Mouse (Mus musculus) embryonic facial prominence, embryonic 10.5 days (tissue): ENCODE measurements around the gene Ucp2. TPM values are rescaled to one million over a fixed set of nuclear protein-coding genes. Genes with fewer than 3 reads are reported as not detected.
A peak's percentile ranks its signal among the peaks of the same experiment; 100 is the strongest.

ENCODE experiments used
- DNase-seq: peaks from one replicate; pipeline ENCODE4 v3.0.0-alpha.2; 2017; ENCODE audit warnings: low spot score
- H3K27ac ChIP-seq: fragments of 300-500 bp; sonication (generic); replicated peaks from 2 replicates; pipeline ENCODE4 v1.5.1; 2016; ENCODE audit warnings: mild to moderate bottlenecking
- H3K27me3 ChIP-seq: fragments of 300-500 bp; sonication (generic); replicated peaks from 2 replicates; pipeline ENCODE4 v1.6.1; 2016; ENCODE audit warnings: low read depth, mild to moderate bottlenecking; ENCODE audit not compliant: poor library complexity, severe bottlenecking
- H3K36me3 ChIP-seq: fragments of 300-500 bp; sonication (generic); replicated peaks from 2 replicates; pipeline ENCODE4 v1.6.1; 2016; ENCODE audit warnings: mild to moderate bottlenecking, moderate library complexity
- H3K4me1 ChIP-seq: fragments of 300-500 bp; sonication (generic); 2 replicates; pipeline ENCODE4 v1.6.1; 2016
- H3K4me3 ChIP-seq: fragments of 300-500 bp; sonication (generic); 2 replicates; pipeline ENCODE4 v1.5.1; 2016; ENCODE audit warnings: mild to moderate bottlenecking, moderate library complexity
- H3K9me3 ChIP-seq: fragments of 300-500 bp; sonication (generic); 2 replicates; pipeline ENCODE4 v1.6.1; 2016; ENCODE audit warnings: mild to moderate bottlenecking
- WGBS: fragments of 180-500 bp; shearing (Covaris S2); methylation state at CpG from one replicate; pipeline ENCODE4 v1.1.7; 2016; 5-methylcytosine and 5-hydroxymethylcytosine counted together
- polyA plus RNA-seq: library from polyadenylated mRNA; unstranded; fragments of >200 nt; fragmentation: Nextera tagmentation; extraction: Ambion mirVana; gene quantifications from 2 replicates; pipeline ENCODE4 v1.2.1, GENCODE M21; 2016

The Ucp2 gene
- polyA plus RNA-seq, 1 experiment from 2014 or later, result 105 TPM

DNA sequence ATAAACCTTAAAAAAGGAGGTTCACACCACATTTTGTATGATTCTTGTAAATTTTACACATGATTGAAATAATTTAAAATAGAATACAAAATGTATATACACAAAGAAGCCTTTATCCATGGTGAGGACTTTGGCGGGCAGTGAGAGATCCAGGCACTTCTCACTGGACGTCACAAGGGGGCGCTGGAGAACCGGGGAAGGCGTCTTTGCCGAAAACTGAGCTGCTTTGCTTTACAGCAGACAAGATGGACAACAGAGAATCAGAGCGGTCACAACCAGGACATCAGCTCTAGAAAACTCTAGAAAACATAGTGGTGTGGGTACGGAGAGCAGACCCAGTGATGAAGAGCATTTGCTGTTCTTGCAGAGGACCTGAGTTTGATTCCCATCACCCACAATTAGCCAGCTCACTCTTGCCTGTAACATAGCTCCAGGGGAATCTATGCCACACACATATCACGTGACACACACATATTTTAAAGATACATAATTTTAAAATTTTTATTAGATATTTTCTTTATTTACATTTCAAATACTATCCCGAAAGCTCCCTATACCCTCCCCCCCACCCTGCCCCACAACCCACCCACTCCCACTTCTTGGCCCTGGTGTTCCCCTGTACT is 27.6 kb downstream of the Ucp2 start:
- Histone ChIP-seq H3K27me3 (no peaks in the 10 kb centered on the region), H3K4me3 (no peak overlapping the region), H3K9me3 (no peaks in the 10 kb centered on the region), H3K4me1 (no peaks in the 10 kb centered on the region), H3K27ac (no peak overlapping the region), H3K36me3 (no peaks in the 10 kb centered on the region)
- WGBS, result 21% methylated on average over 10 of the region's 10 CpGs
- peak; percentile 88 for DNase-seq

- Histone ChIP-seq H3K27ac (no peak overlapping the region), H3K4me1 (no peaks in the 10 kb centered on the region), H3K4me3 (no peak overlapping the region), H3K9me3 (no peaks in the 10 kb centered on the region), H3K27me3 (no peaks in the 10 kb centered on the region), H3K36me3 (no peaks in the 10 kb centered on the region)
- no peak for DNase-seq
- 75% methylated on average over 3 of the region's 3 CpGs for WGBS
These were observed 29.1 kb downstream of the Ucp2 start for GRCm38 (mm10) chr7:100522222-100522621.

DNA sequence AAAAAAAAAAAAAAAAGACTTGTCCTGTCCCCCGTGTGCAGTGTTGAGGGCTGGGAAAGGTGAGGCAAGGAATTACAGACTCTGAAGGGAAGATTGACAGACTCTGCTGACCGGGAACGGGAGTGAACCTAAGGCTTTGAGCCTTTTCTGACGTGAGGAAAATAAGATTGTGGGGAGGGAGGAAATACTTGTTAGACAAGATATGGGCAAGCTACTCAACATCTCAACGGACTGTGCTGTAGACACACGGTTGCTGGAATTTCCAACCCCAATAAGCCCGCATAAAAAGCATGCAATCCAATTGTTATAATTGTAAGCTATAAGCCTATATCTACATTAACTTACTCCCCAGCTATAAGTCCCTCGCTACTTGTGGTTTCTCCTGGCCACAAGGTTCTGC is 31.5 kb downstream of the Ucp2 start:
- WGBS, result 74% methylated on average over 8 of the region's 8 CpGs
- Histone ChIP-seq H3K36me3 (no peaks in the 10 kb centered on the region), H3K9me3 (no peaks in the 10 kb centered on the region), H3K27me3 (no peaks in the 10 kb centered on the region), H3K4me1 (no peaks in the 10 kb centered on the region), H3K4me3 (no peak overlapping the region), H3K27ac (no peak overlapping the region)
- DNase-seq, result no peak

DNA sequence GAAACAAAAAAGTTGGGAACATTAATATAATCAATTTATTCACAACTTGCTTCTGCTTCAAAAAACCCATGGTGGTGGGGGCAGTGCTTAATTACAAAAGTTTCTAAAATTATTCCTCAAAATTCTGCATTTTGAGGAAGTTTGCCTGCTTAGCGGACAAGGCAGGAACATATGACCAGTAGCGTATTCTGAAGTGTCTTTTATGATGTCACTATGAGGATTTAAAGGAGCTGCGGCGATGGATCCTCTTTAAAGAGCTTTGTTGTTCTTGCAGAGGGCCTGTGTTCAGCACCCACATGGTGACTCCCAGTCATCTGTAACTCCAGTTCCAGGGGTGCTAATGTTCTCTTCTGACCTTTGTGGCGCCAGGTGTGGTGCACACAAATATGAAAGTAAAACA is 37.6 kb downstream of the Ucp2 start:
- Histone ChIP-seq H3K27ac (no peak overlapping the region), H3K9me3 (no peaks in the 10 kb centered on the region), H3K4me3 (no peak overlapping the region), H3K36me3 (no peaks in the 10 kb centered on the region), H3K27me3 (no peaks in the 10 kb centered on the region), H3K4me1 (no peaks in the 10 kb centered on the region)
- WGBS, result 90% methylated on average over 5 of the region's 5 CpGs
- no peak for DNase-seq

DNA sequence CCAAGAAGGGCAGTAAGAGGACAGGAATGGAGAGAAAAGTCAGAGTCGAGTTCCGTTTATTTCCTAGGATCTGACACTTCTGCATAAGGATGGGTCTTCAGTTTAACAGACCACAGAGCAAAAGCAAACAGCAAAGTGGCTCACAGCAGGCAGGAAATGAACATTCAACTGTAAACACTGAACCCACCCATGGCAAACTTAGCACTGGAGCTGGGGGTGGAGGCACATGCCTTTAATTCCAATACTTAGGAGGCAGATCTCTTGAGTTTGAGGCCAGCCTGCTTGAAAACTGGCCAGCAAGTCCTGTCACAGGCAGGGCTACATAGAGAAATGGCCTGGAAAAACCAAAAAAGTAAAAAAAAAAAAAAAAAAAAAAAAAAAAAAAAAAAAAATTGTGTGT is 40.4 kb downstream of the Ucp2 start:
- Histone ChIP-seq H3K4me3 (no peak overlapping the region), H3K27me3 (no peaks in the 10 kb centered on the region), H3K4me1 (peaks cover 14% of the 10 kb centered on the region), H3K9me3 (no peaks in the 10 kb centered on the region), H3K36me3 (no peaks in the 10 kb centered on the region), H3K27ac (no peak overlapping the region)
- DNase-seq, result no peak
- 76% methylated on average over 2 of the region's 2 CpGs for WGBS

GRCm38 (mm10) chr7:100534216-100534615 is 41.1 kb downstream of the Ucp2 start:
- Histone ChIP-seq H3K9me3 (no peaks in the 10 kb centered on the region), H3K4me1 (peaks cover 14% of the 10 kb centered on the region), H3K4me3 (no peak overlapping the region), H3K27ac (no peak overlapping the region), H3K27me3 (no peaks in the 10 kb centered on the region), H3K36me3 (peaks cover 6% of the 10 kb centered on the region)
- no peak for DNase-seq
- WGBS, result 85% methylated on average over 3 of the region's 3 CpGs

DNA sequence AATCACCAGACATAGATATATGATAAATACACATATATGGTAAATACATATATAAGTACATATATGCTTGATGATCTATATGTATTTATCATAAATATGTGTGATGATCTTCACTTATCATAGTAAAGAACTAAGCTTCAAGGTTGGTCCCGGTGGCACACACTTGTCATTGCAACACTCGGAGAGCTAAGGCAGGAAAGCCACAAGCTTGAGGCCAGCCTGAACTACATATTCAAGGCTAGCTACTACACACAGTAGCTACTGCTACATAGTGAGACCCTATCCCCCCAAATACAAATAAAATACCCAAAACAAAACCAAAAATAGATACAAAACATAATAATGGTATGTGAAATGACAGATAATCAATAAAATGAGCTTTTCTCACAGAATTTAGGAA is 42.7 kb downstream of the Ucp2 start:
- DNase-seq, result no peak
- Histone ChIP-seq H3K9me3 (no peaks in the 10 kb centered on the region), H3K4me3 (peak overlapping the region; percentile 69), H3K36me3 (peaks cover 20% of the 10 kb centered on the region), H3K4me1 (peaks cover 14% of the 10 kb centered on the region), H3K27me3 (no peaks in the 10 kb centered on the region), H3K27ac (peak overlapping the region; percentile 88; the same call in 1 of the 2 replicates)
- 86% methylated on average over 2 of the region's 2 CpGs for WGBS

DNA sequence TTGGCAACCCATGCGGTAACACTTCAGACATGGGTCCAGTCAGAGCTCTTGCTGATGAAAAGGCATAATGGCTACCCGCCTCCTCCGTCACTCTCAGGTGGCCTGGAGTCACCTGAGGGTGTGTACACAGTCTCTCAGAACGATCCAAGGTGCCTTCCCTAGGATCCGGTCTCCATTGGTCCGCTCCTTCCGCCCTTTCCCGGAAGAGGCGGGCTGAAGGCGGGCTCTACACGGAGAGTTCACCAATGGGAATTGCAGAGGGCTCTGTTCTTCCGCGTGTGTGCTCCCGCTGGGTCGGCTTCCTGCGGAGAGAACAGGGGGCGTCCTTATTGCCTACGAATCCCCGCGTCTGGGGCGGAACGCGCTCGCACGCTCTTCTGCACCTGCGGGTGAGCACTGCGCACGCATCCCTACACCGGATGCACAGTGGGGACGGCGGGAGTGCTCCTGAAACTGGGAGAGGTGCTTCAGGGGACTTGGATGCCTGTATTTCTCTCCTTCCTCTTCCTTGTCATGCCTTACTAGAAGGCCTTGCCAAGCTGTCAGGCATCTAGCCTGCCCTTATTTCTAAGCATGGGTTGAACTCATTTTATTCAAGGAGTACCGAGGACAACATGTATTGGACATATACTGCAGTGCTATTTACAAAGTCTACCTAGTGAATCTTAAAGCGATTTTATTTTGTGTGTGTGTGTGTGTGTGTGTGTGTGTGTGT is 43.8 kb downstream of the Ucp2 start, which contains the start of gene Coa4:
Coa4 (plus strand) TSS at position 268 of the 715 bp plus-strand sequence.
- Histone ChIP-seq H3K36me3 (peaks cover 20% of the 10 kb centered on the region), H3K27ac (peak within 1 kb of the TSS; percentile 88), H3K9me3 (no peaks in the 10 kb centered on the region), H3K27me3 (no peaks in the 10 kb centered on the region), H3K4me1 (peaks cover 14% of the 10 kb centered on the region), H3K4me3 (peak within 1 kb of the TSS; percentile 69)
- under 1% methylated on average over 33 of the region's 33 CpGs for WGBS
- DNase-seq, result peak; percentile 95

GRCm38 (mm10) chr7:100537519-100537902 is 44.4 kb downstream of the Ucp2 start:
- peak overlapping the region; percentile 69 for H3K4me3 ChIP-seq
- 34% methylated on average over 7 of the region's 7 CpGs for WGBS
- H3K27me3 ChIP-seq, result no peaks in the 10 kb centered on the region
- no peaks in the 10 kb centered on the region for H3K9me3 ChIP-seq
- H3K36me3 ChIP-seq, result peaks cover 20% of the 10 kb centered on the region
- H3K27ac ChIP-seq, result peak overlapping the region; percentile 88
- DNase-seq, result no peak
- peaks cover 14% of the 10 kb centered on the region for H3K4me1 ChIP-seq

- 96% methylated on average over 9 of the region's 9 CpGs for WGBS
- Histone ChIP-seq H3K27me3 (no peaks in the 10 kb centered on the region), H3K9me3 (no peaks in the 10 kb centered on the region), H3K4me3 (no peak overlapping the region), H3K27ac (no peak overlapping the region), H3K4me1 (peaks cover 14% of the 10 kb centered on the region), H3K36me3 (peaks cover 20% of the 10 kb centered on the region)
- DNase-seq, result no peak
These were observed 46.4 kb downstream of the Ucp2 start for GRCm38 (mm10) chr7:100539516-100539915.

- Histone ChIP-seq H3K36me3 (peaks cover 21% of the 10 kb centered on the region), H3K4me1 (no peaks in the 10 kb centered on the region), H3K4me3 (no peak overlapping the region), H3K27ac (no peak overlapping the region), H3K9me3 (no peaks in the 10 kb centered on the region), H3K27me3 (no peaks in the 10 kb centered on the region)
- DNase-seq, result no peak
- WGBS, result 56% methylated on average over 1 of the region's 1 CpGs
These were observed 51.3 kb downstream of the Ucp2 start for GRCm38 (mm10) chr7:100544437-100544836.

- Histone ChIP-seq H3K36me3 (peaks cover 14% of the 10 kb centered on the region), H3K27ac (no peak overlapping the region), H3K4me3 (no peak overlapping the region), H3K27me3 (no peaks in the 10 kb centered on the region), H3K9me3 (no peaks in the 10 kb centered on the region), H3K4me1 (no peaks in the 10 kb centered on the region)
- DNase-seq, result no peak
- 85% methylated on average over 4 of the region's 4 CpGs for WGBS
These were observed 54.5 kb downstream of the Ucp2 start for GRCm38 (mm10) chr7:100547631-100548030.

DNA sequence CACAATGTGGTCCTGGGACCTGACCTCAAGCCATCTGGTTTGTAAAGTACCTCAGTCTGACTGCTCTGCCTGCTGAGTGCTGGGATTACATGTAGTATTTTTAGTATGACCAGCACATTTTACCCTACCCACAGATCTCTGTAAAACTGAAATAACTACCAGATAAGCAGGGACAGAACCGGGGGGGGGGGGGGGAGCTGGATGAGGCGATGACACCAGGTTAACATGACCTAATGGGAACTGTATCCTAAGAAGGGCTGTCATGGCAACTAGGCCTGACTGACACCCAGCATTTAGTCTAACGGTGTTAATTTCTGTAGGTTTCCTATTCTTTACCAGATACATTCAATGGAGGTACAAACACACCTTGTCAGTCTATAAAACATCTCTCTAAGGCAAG is 56.7 kb downstream of the Ucp2 start:
- Histone ChIP-seq H3K27me3 (no peaks in the 10 kb centered on the region), H3K27ac (no peak overlapping the region), H3K9me3 (no peaks in the 10 kb centered on the region), H3K4me1 (no peaks in the 10 kb centered on the region; the same call in 1 of the 2 replicates), H3K4me3 (no peak overlapping the region), H3K36me3 (peaks cover 14% of the 10 kb centered on the region)
- no peak for DNase-seq
- 96% methylated on average over 3 of the region's 3 CpGs for WGBS
